12 mouse cellular contexts compared by ENCODE assay signal in genomic region chr4:101244257-101245011, GRCm38 (mm10). TPM values are rescaled to one million over a fixed set of nuclear protein-coding genes. Genes with fewer than 3 reads are reported as not detected.
DNase-seq lines count a peak whose midpoint lies in the region; ATAC-seq lines count a peak whose summit lies in the region.
"Had no signal": no experiment of that assay in that cellular context is flagged by ENCODE, and none has a peak within 500 bp of the region (broad histone marks: within the 10 kb centered on the region; RNA-seq: fewer than 3 reads in every experiment).

No protein-coding gene starts in this region.

- no peak overlapping the region for H3K4me3 ChIP-seq in heart, embryonic 11.5 days (ENCODE audit: low read depth, low read length)
- H3K4me3 ChIP-seq: embryonic facial prominence, embryonic 13.5 days; limb, embryonic 13.5 days had no signal

- H3K9me3 ChIP-seq in heart, embryonic 11.5 days (replicated peaks; ENCODE audit: control insufficient read depth, low read length) = no peaks in the 10 kb centered on the region
- H3K9me3 ChIP-seq: embryonic facial prominence, embryonic 13.5 days; limb, embryonic 13.5 days had no signal

- no peaks in the 10 kb centered on the region for H3K36me3 ChIP-seq in heart, embryonic 11.5 days (ENCODE audit: control insufficient read depth, insufficient read depth, low read length)
- H3K36me3 ChIP-seq: embryonic facial prominence, embryonic 13.5 days; limb, embryonic 13.5 days had no signal

- H3K9ac ChIP-seq in heart, embryonic 11.5 days (ENCODE audit: low read depth, low read length) = no peak overlapping the region
- H3K9ac ChIP-seq: embryonic facial prominence, embryonic 13.5 days; limb, embryonic 13.5 days had no signal

- no peak for ATAC-seq in heart, embryonic 11.5 days (replicated peaks; ENCODE audit: insufficient number of reproducible peaks, low FRiP score, low TSS enrichment)
- ATAC-seq in megakaryocyte, adult 5-6 weeks (ENCODE audit: poor library complexity, severe bottlenecking) = peak; percentile 50

- H3K4me1 ChIP-seq in heart, embryonic 11.5 days (ENCODE audit: control insufficient read depth, insufficient read depth, low read length) = peaks cover 25% of the 10 kb centered on the region

- H3K27me3 ChIP-seq in heart, embryonic 11.5 days (ENCODE audit: control insufficient read depth, insufficient read depth, low read length) = no peaks in the 10 kb centered on the region
- H3K27me3 ChIP-seq: embryonic facial prominence, embryonic 13.5 days; limb, embryonic 13.5 days had no signal

- 75% methylated on average over 6 of the region's 6 CpGs for WGBS in heart, embryonic 11.5 days (ENCODE audit: insufficient replicate concordance)

- H3K4me2 ChIP-seq in heart, embryonic 11.5 days = no peak overlapping the region
- H3K4me2 ChIP-seq: embryonic facial prominence, embryonic 13.5 days; limb, embryonic 13.5 days had no signal

- DNase-seq in heart, adult 11 months = peak; percentile 84
- DNase-seq in thymus, postnatal 0 days (ENCODE audit: low spot score) = peak; percentile 37
- DNase-seq in thymus, postnatal 14 days = no peak
- no peak for DNase-seq in kidney, adult 18-20 months
- DNase-seq in yolk sac, embryonic 10.5 days (ENCODE audit: low spot score) = no peak
- DNase-seq in layer of hippocampus, adult 9-11 months = no peak
- DNase-seq: cerebellum, adult 11-12 months; kidney, postnatal 25 days had no signal

- H3K27ac ChIP-seq in heart, embryonic 11.5 days (ENCODE audit: low read depth, low read length) = no peak overlapping the region
- H3K27ac ChIP-seq: embryonic facial prominence, embryonic 13.5 days; limb, embryonic 13.5 days had no signal

RNA-seq across cellular contexts. Expression of gene Jak1, which starts 20.6 kb away (rescaled TPM):
- polyA plus RNA-seq in heart, embryonic 11.5 days (2014; fragmentation: Nextera tagmentation; extraction: Ambion mirVana) = 65.1 and 69.8 TPM in 2 replicates
- polyA plus RNA-seq in thymus, postnatal 0 days (2015; fragmentation: Nextera tagmentation; extraction: Ambion mirVana) = 146 and 151 TPM in 2 replicates
- total RNA-seq in megakaryocyte, adult 5-6 weeks (2015) = 105 and 111 TPM in 2 replicates
- total RNA-seq in megakaryocyte, adult 5-6 weeks (2017) = 92.7 and 98.5 TPM in 2 replicates

Comparison
In these comparisons a context has a peak if more than half of its experiments do, and no peak if none do; other contexts are left out.
1. DNase-seq: peak in heart, adult 11 months (single experiment) and thymus, postnatal 0 days (single experiment); none in thymus, postnatal 14 days (single experiment), kidney, adult 18-20 months (single experiment), yolk sac, embryonic 10.5 days (single experiment) and layer of hippocampus, adult 9-11 months (single experiment).